Mouse (Mus musculus): Measurements from ENCODE around the gene Cacna1a. TPM values are rescaled to one million over a fixed set of nuclear protein-coding genes. Genes with fewer than 3 reads are reported as not detected.

The Cacna1a gene
- polyA plus RNA-seq (2017; shearing (Covaris generic)): 8.8 TPM

DNA sequence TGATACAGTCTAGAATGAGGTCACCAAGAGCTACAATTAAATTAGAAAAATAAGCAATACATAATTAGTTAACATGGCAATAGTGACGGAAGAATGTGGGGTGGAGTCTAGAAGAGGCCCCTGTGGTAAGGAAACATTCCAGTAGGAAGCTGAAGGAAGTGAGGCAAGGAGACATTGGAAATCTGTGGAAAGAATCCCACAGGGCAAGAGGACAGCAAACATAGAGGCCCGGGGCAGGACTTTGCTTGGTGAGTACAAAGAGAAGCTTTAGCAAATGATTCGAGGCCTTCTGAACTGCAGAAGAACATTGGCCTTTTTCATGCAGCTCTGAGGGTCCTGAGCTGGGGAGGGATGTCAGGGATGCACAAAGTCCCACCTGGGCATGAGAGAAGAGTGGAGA, at the start of gene Cacna1a:
Cacna1a (plus strand) TSS at position 166 of the 400 bp plus-strand sequence.

DNA sequence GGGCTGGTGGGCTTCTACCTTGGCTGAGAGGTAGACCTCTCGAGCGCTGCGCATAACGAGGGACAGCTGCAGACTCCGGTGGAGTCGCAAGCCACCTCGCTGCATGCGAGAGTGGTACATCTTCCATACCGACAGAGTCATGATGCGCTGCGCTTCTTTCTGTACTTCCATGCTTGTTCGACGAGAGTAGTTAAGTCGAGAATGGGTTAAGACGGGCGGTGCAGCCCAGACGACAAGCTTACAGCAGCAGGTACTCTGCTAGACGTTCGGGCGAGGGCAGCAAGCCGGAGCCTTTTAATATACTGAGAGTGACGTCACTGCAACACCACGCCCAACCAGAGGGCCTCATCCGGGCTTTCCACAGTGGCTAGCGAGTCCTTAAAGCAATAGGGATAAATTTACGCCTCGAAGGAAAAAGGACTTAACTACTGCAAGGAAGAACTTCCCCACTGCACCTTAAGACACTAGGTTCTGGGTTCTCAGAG, 274.4 kb downstream of the Cacna1a start, which contains the start of gene Ier2:
Ier2 (minus strand) TSS at position 272 of the 485 bp plus-strand sequence.

DNA sequence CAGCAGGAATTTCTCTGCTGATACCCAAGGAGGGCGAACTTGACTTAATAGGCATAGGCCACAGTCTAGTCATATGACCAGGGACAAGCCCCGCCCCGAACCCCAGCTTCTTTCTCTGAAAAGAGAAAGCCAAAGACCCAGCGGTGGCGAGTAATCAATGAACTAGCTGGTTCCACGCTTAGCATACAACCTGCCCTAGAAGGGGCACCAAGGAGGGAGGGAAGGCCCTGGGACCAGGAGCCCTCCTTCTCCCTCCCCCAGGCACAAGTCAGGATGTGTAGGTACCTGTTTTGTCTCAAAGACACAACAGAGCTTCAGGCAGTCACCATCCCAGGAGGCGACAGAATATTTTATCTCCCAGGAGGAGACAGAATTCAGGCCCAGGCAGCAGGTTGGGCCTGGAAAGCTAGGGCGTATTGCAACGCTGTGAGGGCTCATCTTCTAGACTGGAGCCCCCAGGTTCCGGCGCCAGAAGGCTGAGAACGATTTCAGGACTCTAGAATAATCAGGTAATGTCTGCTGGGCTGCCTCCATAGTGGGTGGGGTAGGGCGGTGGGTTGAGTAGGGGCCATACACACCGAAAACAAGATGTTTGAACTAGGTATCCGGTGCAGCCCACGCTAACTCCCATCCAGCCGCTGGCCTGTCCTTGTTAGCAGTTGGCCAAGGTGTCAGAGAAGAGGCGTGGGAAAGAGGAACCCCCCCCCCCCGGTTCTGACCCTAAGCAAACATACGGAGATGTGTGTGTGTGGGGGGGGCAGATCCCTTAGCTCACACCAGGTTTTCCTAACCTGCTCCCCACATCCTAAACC, 298.2 kb downstream of the Cacna1a start, which contains the start of gene Trmt1:
Trmt1 (plus strand) TSS at position 117 of the 812 bp plus-strand sequence.

DNA sequence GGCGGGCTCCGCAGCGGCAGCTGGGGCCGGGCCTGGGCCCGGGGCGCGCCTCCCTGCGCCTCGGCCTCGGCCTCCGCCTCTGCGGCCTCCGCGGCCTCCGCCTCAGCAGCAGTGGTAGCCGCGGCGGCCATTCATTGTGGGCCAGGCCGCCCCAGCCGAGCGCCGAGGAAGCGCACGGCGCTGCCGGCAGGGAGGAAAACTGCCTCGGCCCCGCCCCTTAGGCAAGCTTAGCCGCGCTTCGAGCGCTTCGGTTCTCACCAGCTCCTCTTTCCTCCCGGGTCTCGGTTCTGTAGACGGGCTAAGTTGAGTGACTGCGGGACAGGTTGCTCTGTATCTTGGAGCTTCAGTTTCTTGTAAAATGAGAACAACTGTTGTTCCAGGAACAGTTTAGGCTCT, 299.5 kb downstream of the Cacna1a start, which contains the start of gene Nacc1:
Nacc1 (minus strand) TSS at position 158 of the 396 bp plus-strand sequence.

Other genes starting within 250 kb of the Cacna1a start
- gene Cc2d1a, start 240.5 kb upstream of the Cacna1a start, polyA plus RNA-seq (2017; shearing (Covaris generic)): 63.0 TPM
- gene 4930432K21Rik, start 240.4 kb upstream of the Cacna1a start, polyA plus RNA-seq (2017; shearing (Covaris generic)): 2.4 TPM
- gene Nanos3, start 203.2 kb upstream of the Cacna1a start, polyA plus RNA-seq (2017; shearing (Covaris generic)): not detected
- gene Zswim4, start 151.4 kb upstream of the Cacna1a start, polyA plus RNA-seq (2017; shearing (Covaris generic)): 7.1 TPM
- gene D8Ertd738e, start 138.7 kb upstream of the Cacna1a start, polyA plus RNA-seq (2017; shearing (Covaris generic)): 255 TPM
- 30.3 TPM for gene Mri1, start 131.1 kb upstream of the Cacna1a start, polyA plus RNA-seq (2017; shearing (Covaris generic))
- gene Ccdc130, start 118.1 kb upstream of the Cacna1a start, polyA plus RNA-seq (2017; shearing (Covaris generic)): 43.7 TPM

Data from inflammation-experienced regulatory T-cells, adult 16 weeks (primary cell).